Mouse (Mus musculus): Measurements from ENCODE around the gene Il11ra1. TPM values are rescaled to one million over a fixed set of nuclear protein-coding genes. Genes with fewer than 3 reads are reported as not detected.
"Not testable (repeated sequence)": the region's sequence is repeated elsewhere in the genome, so short reads cannot be mapped to it uniquely, and the experiment has no call there.

Gene Il11ra1
- polyA plus RNA-seq, 1 experiment from 2014 or later = 45.4 TPM

GRCm38 (mm10) chr4:41684131-41684930 lies 15.5 kb upstream of the Il11ra1 start:
- H3K4me2 ChIP-seq (ENCODE audit: low read depth, low read length); H3K27ac ChIP-seq (ENCODE audit: low read length); H3K9me3 ChIP-seq (replicated peaks; ENCODE audit: control insufficient read depth, low read length); H3K36me3 ChIP-seq (ENCODE audit: control insufficient read depth, insufficient read depth); H3K9ac ChIP-seq (ENCODE audit: low read depth, low read length); H3K4me3 ChIP-seq (ENCODE audit: low read depth, low read length); H3K4me1 ChIP-seq (ENCODE audit: control insufficient read depth, low read depth, low read length); ATAC-seq (ENCODE audit: low read depth): not testable (repeated sequence)
- H3K27me3 ChIP-seq (ENCODE audit: control insufficient read depth, insufficient read depth, low read depth, low read length) = peaks cover 13% of the 10 kb centered on the region
- 4% methylated on average over 22 of the region's 27 CpGs for WGBS (ENCODE audit: insufficient replicate concordance)

DNA sequence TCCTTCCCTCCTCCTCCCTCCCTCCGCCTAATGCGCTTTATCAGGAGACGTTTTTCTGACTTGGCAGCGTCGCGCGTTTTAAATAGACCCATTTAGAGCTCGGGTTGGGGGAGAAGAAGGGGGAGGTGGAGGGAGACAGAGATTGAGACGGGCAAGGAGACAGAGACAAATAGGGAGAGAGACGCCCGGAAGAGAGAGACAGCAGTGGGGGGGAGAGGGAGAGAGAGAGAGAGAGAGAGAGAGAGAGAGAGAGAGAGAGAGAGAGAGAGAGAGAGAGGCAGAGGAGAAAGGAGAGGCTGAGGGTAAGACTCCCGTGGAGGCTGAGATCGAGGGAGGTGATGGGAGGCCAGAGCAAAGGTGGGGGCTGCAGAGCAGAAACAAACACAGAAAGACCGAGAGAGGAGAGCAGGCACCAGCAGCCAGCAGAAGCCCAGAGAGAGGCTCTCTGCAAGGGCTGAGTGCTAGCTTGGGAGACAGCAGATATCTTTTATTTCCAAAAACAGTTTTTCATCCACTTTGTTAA lies 14.8 kb upstream of the Il11ra1 start:
- WGBS (ENCODE audit: insufficient replicate concordance) = 4% methylated on average over 14 of the region's 14 CpGs
- H3K9ac ChIP-seq (ENCODE audit: low read depth, low read length); H3K36me3 ChIP-seq (ENCODE audit: control insufficient read depth, insufficient read depth); H3K9me3 ChIP-seq (replicated peaks; ENCODE audit: control insufficient read depth, low read length); H3K27ac ChIP-seq (ENCODE audit: low read length); ATAC-seq (ENCODE audit: low read depth); H3K4me2 ChIP-seq (ENCODE audit: low read depth, low read length); H3K4me1 ChIP-seq (ENCODE audit: control insufficient read depth, low read depth, low read length); H3K4me3 ChIP-seq (ENCODE audit: low read depth, low read length): not testable (repeated sequence)
- peaks cover 13% of the 10 kb centered on the region for H3K27me3 ChIP-seq (ENCODE audit: control insufficient read depth, insufficient read depth, low read depth, low read length)

DNA sequence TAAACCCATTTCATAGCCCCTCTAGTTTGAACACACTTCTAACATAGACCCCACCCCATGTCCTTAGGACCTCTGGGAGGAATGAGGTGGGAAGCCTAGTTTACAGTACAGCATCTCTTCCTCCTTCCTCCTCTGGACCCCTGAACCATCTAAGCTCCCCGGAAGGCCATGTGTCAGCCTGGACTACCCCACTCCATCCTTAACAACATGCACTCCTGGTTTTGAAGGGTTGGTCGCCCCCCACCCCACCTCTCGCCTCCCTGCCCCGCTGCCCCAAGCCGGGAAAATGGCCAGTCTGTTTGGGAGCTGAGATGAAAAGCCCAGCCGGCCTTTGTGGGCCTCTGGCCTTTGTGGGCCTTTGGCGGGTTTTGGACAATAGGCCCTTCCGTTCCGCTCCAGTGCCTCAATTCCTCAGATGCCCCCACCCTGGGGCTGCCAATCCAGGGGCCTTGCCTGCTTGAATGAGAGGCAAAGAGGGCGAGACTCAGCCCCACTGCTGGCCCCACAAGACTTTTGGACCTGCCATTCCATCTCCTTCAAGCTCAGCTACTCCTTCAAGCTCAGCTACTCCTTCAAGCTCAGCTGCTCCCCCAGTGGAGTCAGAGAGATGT lies 13.8 kb upstream of the Il11ra1 start:
- H3K4me1 ChIP-seq (ENCODE audit: control insufficient read depth, low read depth, low read length); H3K27ac ChIP-seq (ENCODE audit: low read length); H3K9ac ChIP-seq (ENCODE audit: low read depth, low read length); ATAC-seq (ENCODE audit: low read depth); H3K4me3 ChIP-seq (ENCODE audit: low read depth, low read length); H3K4me2 ChIP-seq (ENCODE audit: low read depth, low read length); H3K36me3 ChIP-seq (ENCODE audit: control insufficient read depth, insufficient read depth); H3K9me3 ChIP-seq (replicated peaks; ENCODE audit: control insufficient read depth, low read length): not testable (repeated sequence)
- WGBS (ENCODE audit: insufficient replicate concordance) = 37% methylated on average over 9 of the region's 10 CpGs
- peaks cover 13% of the 10 kb centered on the region for H3K27me3 ChIP-seq (ENCODE audit: control insufficient read depth, insufficient read depth, low read depth, low read length)

DNA sequence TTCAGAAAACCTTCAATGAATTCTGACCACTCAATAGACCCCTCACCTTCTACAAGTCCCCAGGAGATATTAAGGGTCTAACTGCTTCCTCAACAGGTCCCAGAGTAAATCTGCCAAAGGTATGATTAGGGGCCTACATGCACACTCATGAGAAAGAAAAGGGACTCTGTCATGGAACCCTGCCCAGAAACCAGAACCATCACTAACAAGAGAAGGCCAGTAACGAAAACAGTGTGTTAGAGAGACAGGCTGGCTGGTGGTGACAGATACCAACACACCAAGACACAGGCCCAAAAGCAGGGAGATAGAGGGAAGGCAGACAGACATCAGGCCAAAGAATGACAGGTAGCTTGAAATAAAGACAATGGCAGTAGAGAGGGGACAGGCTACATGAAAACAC lies 11.2 kb upstream of the Il11ra1 start:
- H3K27ac ChIP-seq (ENCODE audit: low read length); H3K36me3 ChIP-seq (ENCODE audit: control insufficient read depth, insufficient read depth); H3K4me3 ChIP-seq (ENCODE audit: low read depth, low read length); H3K9ac ChIP-seq (ENCODE audit: low read depth, low read length); ATAC-seq (ENCODE audit: low read depth); H3K9me3 ChIP-seq (replicated peaks; ENCODE audit: control insufficient read depth, low read length); H3K4me1 ChIP-seq (ENCODE audit: control insufficient read depth, low read depth, low read length); H3K27me3 ChIP-seq (ENCODE audit: control insufficient read depth, insufficient read depth, low read depth, low read length); H3K4me2 ChIP-seq (ENCODE audit: low read depth, low read length): not testable (repeated sequence)
- WGBS (ENCODE audit: insufficient replicate concordance) = 41% methylated on average over 1 of the region's 1 CpGs

DNA sequence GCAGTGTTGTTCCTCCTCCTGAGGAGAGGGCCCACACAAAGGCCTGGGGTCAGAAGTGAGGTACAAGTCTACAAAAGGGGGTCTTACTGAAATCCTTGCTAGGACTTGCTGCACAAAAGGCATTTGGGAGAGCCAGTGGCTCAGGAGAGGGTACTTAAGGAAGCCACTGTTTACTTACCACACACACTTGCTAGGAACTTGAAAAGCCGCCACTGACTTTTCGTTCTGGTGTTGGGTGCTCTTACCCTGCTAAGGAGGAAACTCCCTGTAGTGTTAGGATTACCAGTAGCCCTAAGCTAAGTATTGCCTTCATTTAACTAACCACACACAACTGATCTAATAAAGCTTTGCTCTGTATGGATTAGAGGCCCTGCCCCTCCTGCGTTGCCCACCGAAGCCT lies 9.8 kb upstream of the Il11ra1 start:
- ATAC-seq (ENCODE audit: low read depth); H3K9ac ChIP-seq (ENCODE audit: low read depth, low read length); H3K27me3 ChIP-seq (ENCODE audit: control insufficient read depth, insufficient read depth, low read depth, low read length); H3K36me3 ChIP-seq (ENCODE audit: control insufficient read depth, insufficient read depth); H3K4me1 ChIP-seq (ENCODE audit: control insufficient read depth, low read depth, low read length); H3K27ac ChIP-seq (ENCODE audit: low read length); H3K4me3 ChIP-seq (ENCODE audit: low read depth, low read length); H3K9me3 ChIP-seq (replicated peaks; ENCODE audit: control insufficient read depth, low read length); H3K4me2 ChIP-seq (ENCODE audit: low read depth, low read length): not testable (repeated sequence)
- no CpG with 5 or more reads among the region's 4 CpGs for WGBS (ENCODE audit: insufficient replicate concordance)

- H3K9me3 ChIP-seq (replicated peaks; ENCODE audit: control insufficient read depth, low read length); H3K27me3 ChIP-seq (ENCODE audit: control insufficient read depth, insufficient read depth, low read depth, low read length); H3K9ac ChIP-seq (ENCODE audit: low read depth, low read length); H3K4me3 ChIP-seq (ENCODE audit: low read depth, low read length); H3K27ac ChIP-seq (ENCODE audit: low read length); H3K4me2 ChIP-seq (ENCODE audit: low read depth, low read length); H3K4me1 ChIP-seq (ENCODE audit: control insufficient read depth, low read depth, low read length); ATAC-seq (ENCODE audit: low read depth); H3K36me3 ChIP-seq (ENCODE audit: control insufficient read depth, insufficient read depth): not testable (repeated sequence)
- WGBS (ENCODE audit: insufficient replicate concordance) = 5% methylated on average over 4 of the region's 4 CpGs
Measured at GRCm38 (mm10) chr4:41693511-41693910, 6.3 kb upstream of the Il11ra1 start.

DNA sequence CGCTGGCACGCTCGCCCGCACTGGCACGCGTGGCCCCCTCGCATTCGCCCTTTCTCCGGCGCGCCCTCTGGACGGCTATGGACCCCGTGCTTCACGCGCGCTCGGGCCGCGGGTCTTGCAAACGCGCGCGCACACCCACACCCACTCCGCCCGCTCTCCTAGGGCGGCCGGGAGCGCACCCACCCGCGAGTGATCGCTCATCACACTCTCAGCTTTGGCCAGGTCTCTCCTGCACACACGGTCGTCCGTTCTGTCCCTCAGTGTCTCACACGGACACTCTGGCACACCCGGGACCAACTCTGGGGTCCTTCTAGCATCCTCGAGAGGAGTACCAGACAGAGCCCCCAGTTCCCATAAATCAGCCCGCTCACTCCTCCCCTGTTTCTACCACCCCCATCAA lies 4.0 kb upstream of the Il11ra1 start:
- not testable (repeated sequence) for H3K4me3 ChIP-seq (ENCODE audit: low read depth, low read length); H3K9me3 ChIP-seq (replicated peaks; ENCODE audit: control insufficient read depth, low read length); H3K4me2 ChIP-seq (ENCODE audit: low read depth, low read length); H3K9ac ChIP-seq (ENCODE audit: low read depth, low read length); H3K27me3 ChIP-seq (ENCODE audit: control insufficient read depth, insufficient read depth, low read depth, low read length); H3K36me3 ChIP-seq (ENCODE audit: control insufficient read depth, insufficient read depth); ATAC-seq (ENCODE audit: low read depth); H3K4me1 ChIP-seq (ENCODE audit: control insufficient read depth, low read depth, low read length); H3K27ac ChIP-seq (ENCODE audit: low read length)
- WGBS (ENCODE audit: insufficient replicate concordance) = 4% methylated on average over 11 of the region's 38 CpGs

DNA sequence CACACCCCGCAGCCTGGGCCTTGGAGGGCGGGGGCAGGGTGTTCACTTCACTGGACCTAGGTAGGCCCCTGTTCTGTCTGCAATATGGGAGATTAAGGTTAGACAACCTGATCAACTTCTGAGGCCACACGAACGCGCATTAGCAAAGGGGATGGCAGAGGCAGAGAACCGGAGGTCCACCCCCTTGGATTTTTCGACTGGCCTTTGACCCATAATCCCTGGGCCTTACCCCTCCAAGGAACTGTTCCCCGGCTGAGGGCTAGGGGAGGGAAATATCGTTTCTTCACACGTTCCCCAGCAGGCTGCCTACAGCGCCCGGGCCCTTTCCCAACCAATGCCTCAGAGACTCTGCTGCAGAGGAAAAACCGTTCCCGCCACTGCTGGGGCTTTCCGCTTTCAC lies 3.3 kb upstream of the Il11ra1 start:
- not testable (repeated sequence) for H3K9ac ChIP-seq (ENCODE audit: low read depth, low read length); ATAC-seq (ENCODE audit: low read depth); H3K4me1 ChIP-seq (ENCODE audit: control insufficient read depth, low read depth, low read length); H3K27me3 ChIP-seq (ENCODE audit: control insufficient read depth, insufficient read depth, low read depth, low read length); H3K4me2 ChIP-seq (ENCODE audit: low read depth, low read length); H3K27ac ChIP-seq (ENCODE audit: low read length); H3K4me3 ChIP-seq (ENCODE audit: low read depth, low read length); H3K36me3 ChIP-seq (ENCODE audit: control insufficient read depth, insufficient read depth); H3K9me3 ChIP-seq (replicated peaks; ENCODE audit: control insufficient read depth, low read length)
- 11% methylated on average over 11 of the region's 15 CpGs for WGBS (ENCODE audit: insufficient replicate concordance)

Measured in liver, embryonic 16.5 days (tissue).